Mouse (Mus musculus) R1 (cell line): ENCODE measurements around the gene Gna15.

Experiments
- DNase-seq: peaks from one replicate; pipeline ENCODE4 v3.0.0-alpha.2; 2018; ENCODE audit warnings: low read depth, low spot score

The Gna15 gene

GRCm38 (mm10) chr10:81495616-81496263, 28.3 kb downstream of the Gna15 start:
- no peak for DNase-seq

- no peak for DNase-seq
Observed at GRCm38 (mm10) chr10:81495151-81495550, 28.9 kb downstream of the Gna15 start.

- DNase-seq: no peak
Observed at GRCm38 (mm10) chr10:81494260-81495041, 29.6 kb downstream of the Gna15 start.

GRCm38 (mm10) chr10:81493601-81494220, 30.3 kb downstream of the Gna15 start:
- DNase-seq: no peak

GRCm38 (mm10) chr10:81492606-81493240, 31.3 kb downstream of the Gna15 start:
- no peak for DNase-seq

GRCm38 (mm10) chr10:81491018-81491417, 33.0 kb downstream of the Gna15 start:
- DNase-seq: no peak

- DNase-seq: no peak
Observed at GRCm38 (mm10) chr10:81489941-81490340, 34.1 kb downstream of the Gna15 start.

- DNase-seq: no peak
Observed at GRCm38 (mm10) chr10:81488081-81488480, 35.9 kb downstream of the Gna15 start.

- DNase-seq: no peak
Observed at GRCm38 (mm10) chr10:81486496-81486895, 37.5 kb downstream of the Gna15 start.

GRCm38 (mm10) chr10:81485479-81486018, 38.5 kb downstream of the Gna15 start:
- no peak for DNase-seq

- DNase-seq: peak; percentile 51
Observed at GRCm38 (mm10) chr10:81485060-81485449, 39.0 kb downstream of the Gna15 start.

- DNase-seq: peak; percentile 42
Observed at GRCm38 (mm10) chr10:81484441-81485059, 39.5 kb downstream of the Gna15 start.

- peak; percentile 89 for DNase-seq
Observed at GRCm38 (mm10) chr10:81483983-81484382, 40.0 kb downstream of the Gna15 start.

GRCm38 (mm10) chr10:81482533-81482889, 41.5 kb downstream of the Gna15 start, which contains the start of gene Celf5:
TSS of gene Celf5 (minus strand) at chr10:81482709.
- peak; percentile 54 for DNase-seq

GRCm38 (mm10) chr10:81481605-81482532, 42.2 kb downstream of the Gna15 start:
- no peak for DNase-seq

GRCm38 (mm10) chr10:81474461-81474860, 49.6 kb downstream of the Gna15 start:
- DNase-seq: no peak

- DNase-seq: peak; percentile 73
Observed at GRCm38 (mm10) chr10:81473003-81473451, 51.0 kb downstream of the Gna15 start.

- DNase-seq: peak; percentile 62
Observed at GRCm38 (mm10) chr10:81472403-81473002, 51.5 kb downstream of the Gna15 start.

GRCm38 (mm10) chr10:81470454-81470853, 53.6 kb downstream of the Gna15 start:
- DNase-seq: no peak

GRCm38 (mm10) chr10:81469253-81469652, 54.8 kb downstream of the Gna15 start:
- no peak for DNase-seq
